Mouse (Mus musculus): ENCODE data around the gene Rasgef1b.

Rasgef1b gene

DNA sequence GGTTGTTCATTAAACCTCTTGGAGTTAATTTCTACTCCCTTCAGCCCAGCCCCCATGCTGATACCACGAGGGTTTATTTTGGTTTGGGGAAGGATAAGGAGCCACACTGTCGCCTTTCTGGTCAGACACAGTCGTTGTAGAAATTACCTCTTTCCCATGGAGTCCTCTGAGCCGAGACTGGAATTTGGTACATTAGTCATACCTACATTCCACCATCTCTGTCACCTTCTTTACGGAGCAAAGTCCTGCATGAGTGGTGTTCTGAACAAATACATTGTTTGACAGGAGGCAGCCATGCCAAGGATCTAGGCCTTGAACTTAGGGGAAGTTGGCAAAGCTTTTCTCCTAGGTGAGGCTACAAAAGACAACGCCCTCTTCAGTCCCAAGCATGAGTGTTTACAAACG is 202.1 kb downstream of the Rasgef1b start:
- DNase-seq, result no peak

DNA sequence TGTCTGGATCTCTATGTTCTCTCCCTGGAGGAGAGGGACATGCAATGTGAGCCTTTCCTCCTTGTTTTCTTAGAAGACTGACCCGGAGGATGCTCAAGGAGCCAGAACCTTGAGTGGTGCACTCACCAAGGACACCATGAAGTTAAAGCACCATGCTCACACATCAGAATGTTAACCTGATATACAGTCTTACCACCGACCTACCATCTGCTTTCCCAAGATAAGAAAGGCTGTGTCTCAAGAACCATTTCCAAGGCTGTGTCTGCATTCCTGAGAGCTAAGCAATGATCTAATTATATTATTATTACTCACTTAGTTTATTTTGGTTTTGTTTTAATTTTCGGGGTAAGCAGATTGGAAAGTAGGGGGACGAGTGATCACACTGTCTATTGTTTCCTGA is 203.2 kb downstream of the Rasgef1b start:
- DNase-seq, result no peak

DNA sequence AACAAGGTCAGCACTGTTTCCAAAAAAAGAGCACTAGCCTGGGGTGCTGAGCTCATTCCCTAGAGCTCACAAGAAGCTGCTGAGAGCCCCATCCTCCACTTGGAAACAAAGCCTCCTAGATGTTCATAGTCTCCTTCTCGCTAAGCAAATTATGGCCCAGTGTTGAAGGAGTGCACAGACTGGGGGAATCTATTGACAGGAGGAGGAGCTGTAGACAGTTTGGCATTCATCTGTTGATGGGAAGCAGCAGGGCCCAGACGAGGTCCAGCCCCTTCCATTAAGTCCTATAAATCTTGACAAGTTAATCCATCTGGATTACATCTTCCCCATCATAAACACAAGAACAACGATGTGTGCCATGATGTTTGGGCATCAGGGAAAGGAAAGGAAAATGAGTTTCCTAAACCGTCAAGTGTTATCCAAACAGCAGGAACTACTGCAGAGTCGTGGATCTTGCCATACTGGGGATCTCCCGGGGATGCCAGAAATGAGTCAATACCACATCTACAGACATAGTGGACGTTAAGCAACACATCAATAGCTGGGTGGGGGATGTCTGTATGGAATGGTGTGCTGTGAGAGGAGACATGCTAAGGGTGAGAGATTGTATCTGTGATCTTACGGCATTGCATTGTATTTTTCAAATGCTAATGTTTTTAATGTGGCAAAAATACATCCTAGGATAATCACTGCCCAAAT is 206.1 kb downstream of the Rasgef1b start:
- no peak for DNase-seq

DNA sequence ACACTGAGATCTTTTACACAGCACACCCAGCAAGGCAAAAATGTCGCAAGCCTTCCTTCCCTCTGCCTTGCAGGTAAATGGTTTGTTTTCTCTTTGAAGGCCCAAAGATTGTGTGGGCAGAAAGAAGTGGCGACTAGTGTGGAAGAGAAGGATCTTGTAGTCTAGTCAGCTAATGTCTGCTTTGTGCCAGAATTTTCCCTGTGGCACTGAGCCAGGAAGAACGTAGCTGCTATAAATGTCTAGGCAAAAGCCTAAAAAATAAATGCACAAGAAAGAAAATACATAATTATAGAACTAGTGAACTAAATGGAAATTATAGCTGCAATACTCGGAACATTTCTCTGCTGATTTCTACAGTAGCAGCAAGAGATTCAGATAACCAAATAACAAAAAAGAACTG is 207.5 kb downstream of the Rasgef1b start:
- peak; percentile 65 for DNase-seq

DNA sequence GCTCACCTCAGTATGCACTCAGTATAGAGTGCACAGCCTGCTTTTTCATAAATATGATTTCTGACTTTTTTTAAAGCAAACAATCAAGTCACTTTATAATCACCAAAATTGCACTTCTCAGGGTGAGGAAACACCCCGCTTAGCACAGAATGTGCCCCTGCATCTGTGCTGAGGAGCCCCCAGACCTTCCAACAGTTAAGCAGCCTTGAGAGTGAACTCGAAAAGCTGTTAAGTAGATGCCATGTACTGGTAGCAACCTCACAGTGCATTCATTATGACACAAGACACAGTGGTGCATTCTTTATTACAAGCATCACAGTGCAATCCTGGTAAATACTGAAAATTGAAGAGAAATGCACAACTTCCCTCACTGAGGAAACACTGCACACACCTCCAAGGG is 209.3 kb downstream of the Rasgef1b start:
- no peak for DNase-seq

DNA sequence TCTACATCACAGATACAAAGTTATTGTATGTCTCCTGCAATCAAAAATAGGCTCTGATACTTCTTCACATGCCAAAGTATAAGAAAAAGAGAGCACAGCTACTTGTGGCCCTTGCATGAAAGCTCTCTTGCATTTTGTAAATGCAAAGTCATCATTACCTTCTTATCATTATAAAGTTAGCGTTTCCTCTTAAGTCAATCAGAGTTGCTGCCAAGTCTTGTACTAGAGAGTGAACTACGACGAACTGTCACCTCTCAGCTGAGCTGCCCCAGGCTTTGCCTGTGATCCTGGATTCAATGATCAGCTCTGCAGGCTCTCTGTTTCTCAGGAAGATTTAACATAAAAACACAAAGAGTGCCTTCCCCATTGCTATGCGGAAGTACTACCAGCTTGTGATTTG is 209.8 kb downstream of the Rasgef1b start:
- no peak for DNase-seq

DNA sequence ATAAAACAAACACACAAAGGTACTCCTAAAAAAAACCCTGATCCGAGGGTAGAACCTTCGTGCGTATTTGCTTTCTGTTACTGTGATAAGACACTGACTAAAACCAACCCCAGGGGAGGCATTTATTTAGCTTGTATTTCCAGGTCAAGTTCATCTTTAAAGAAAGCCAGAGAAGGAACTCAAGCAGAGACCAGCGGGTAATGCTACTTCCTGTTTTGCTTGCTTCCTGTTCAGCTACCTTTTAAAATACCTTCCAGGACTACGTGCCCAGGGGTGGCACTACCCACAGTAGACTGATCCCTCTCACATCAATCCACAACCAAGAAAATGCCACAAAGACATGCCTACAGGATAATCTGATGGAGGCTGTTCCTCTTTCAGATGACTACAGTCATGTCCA is 212.7 kb downstream of the Rasgef1b start:
- DNase-seq, result no peak

DNA sequence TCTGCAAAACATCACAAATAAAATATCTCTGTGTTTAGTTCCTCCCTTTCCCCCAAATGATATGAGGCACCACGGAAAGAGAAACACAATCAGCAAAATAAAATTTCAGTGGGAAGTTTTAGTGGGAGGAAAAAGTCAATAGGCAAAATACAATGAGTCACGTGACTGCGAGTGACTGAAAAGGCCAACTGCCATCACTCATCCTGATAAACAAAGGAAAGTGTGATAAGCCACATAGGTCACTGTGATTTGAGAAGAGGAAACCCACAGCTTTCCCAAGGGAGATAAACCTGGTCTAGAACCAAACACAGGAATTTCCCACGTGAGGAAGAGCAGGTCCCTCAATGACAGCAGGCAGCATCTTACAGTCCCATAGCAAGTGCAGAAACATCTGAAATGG is 213.1 kb downstream of the Rasgef1b start:
- no peak for DNase-seq

DNA sequence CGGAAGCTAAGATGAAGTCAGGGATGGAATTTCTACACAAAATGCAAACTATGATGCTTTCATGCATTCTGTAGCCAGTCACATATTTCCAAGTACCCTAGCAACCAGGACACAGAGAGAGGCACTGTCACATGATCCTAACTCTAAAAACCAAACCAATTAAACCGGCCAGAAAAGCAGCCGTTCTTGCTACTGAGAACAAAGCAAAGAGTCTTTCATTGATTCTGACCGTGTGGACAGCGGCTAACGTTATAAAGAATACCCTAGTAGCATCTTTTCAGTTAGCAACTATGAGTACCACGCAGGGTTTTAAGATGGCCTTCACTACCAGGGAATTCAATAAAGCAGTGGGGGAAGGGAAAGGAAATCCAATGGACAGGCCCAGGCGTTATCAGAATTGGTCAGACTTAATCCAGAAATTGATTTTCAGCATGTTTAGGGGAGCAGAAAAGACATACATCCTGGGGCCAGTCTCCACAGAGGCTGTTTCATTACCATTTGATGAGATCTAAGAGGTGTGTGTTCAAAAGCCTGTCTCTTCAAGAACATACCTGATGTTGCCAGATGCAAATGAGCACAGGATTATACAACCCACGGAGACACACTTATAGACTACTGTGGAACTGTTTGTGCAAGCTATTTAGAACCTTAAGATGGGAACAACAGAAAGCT is 215.5 kb downstream of the Rasgef1b start:
- DNase-seq, result no peak

DNA sequence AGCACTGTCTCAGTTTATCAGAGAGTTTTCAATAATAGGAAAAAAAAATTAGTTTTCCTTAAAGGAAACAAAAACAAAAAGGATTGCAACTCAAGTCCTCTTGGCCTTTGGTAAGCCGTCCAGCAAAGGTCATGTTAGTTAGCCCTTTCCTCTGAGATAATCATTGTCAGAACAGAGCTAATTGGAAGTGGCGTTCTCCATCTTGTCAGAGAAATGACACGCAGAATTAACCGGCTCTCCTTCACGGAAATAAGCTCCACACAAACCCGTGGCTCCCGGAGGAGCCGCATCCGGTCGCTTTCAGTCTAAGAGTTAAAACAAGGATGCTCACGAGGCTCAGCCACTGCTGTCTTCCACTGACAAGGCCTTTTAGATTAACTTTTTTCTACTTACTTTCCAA is 217.8 kb downstream of the Rasgef1b start:
- DNase-seq, result no peak

DNA sequence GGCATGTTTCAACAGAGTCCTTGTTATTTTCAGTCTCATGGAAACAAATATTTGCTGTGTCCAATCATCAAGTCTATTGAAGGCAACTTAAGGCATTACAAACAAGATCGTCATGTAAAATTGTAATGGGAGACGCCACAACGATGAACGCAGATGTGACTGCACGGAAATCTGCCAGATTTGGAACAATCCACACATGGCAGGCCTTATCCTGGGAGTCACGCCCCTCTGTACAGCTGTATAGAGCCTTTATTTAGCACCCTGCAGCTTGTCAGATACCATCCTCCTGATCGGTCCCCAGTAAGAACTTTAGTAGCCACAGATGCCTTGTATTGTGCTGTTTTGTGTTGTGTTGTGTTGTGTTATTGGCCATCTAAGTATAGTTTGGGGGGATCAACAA is 222.8 kb downstream of the Rasgef1b start:
- no peak for DNase-seq

DNA sequence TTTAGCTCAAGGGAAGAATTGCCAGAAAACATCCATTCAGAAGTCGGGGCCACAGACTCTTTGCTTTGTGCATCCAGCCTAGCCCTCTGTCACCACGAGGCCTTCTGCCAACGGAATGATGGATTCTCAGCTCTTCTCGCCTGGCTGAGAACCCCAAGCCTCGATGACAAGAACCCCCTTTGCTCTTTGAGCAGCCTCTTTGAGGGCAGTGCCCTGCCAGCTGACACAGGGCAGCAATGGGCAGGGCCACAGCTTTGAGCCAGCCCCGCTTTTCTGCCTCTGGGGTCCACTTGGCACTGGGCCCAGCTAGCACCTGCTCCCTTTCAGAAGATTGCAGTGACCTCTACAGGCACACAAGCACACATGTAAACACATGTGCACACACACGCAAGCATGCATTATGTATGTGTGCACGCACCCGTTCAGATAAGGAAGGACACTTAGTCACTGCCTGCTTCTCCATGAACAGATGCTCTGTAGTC is 224.5 kb downstream of the Rasgef1b start:
- peak; percentile 38 for DNase-seq

DNA sequence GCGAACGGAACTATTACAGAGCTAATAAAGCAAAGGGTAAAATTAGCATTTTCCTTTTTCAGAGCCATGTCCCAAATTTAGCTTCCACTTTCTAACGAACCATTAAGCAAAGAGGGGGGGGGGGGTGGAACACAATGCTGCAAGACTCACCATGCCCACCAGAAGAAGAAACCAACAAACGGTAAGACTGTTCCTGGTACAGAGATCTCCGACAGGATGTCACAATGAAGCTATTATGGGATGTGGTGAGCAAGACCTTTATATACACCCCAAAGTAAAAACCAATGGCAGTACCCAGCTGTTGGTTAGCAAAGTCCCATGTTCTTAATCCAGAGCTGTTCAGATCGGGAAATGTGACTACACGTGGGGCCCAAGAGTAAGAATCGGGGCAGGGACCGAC is 226.2 kb downstream of the Rasgef1b start:
- DNase-seq, result no peak

DNA sequence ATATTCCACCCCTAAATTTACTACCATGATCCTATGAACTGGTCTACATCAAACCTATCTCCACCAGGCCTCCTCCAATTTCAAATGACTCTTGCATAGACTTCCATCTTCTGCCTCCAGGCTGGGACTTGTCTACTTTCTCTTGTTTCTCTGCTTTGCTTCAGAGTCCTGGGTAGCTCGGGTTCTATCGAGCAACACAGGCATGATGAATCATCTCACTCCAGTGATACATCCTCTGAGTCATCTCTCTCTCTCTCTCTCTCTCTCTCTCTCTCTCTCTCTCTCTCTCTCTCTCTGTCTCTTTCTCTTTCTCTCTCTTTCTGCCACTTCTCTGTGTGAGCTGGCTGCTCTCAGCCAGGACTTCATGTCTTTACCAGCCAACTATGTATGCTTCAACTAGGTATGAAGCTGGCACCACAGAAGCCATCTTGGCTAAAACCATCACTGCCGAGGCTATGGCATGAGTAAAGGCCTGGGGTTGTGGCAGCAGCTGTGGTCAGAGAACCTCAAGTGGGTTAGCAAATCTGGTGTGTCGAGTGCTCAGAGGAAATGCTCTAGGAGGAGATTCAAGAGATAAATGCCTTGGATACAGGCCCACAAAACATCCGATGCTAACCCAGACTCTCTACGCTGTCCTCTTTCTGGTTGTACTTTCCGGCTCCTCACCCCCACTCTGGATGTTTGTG is 229.3 kb downstream of the Rasgef1b start:
- no peak for DNase-seq

DNA sequence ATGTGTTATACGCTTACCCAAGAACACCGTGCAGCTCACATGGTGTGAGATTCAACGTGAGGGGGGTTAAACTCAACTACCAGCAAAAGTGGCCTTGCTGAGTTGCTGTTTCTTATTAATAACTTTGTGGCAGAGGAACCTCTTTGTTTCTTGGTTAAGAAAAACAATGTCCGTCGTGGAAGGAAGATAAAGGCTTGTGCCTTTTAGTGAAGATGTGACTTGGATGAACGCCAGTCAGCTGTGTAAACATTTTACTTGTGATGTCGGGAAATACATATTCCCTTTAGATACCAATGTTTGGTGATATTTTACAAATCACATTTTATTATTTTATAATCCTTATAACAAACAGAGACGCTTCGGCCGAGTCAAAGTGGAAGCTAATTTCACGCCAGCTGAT is 231.0 kb downstream of the Rasgef1b start:
- no peak for DNase-seq

DNA sequence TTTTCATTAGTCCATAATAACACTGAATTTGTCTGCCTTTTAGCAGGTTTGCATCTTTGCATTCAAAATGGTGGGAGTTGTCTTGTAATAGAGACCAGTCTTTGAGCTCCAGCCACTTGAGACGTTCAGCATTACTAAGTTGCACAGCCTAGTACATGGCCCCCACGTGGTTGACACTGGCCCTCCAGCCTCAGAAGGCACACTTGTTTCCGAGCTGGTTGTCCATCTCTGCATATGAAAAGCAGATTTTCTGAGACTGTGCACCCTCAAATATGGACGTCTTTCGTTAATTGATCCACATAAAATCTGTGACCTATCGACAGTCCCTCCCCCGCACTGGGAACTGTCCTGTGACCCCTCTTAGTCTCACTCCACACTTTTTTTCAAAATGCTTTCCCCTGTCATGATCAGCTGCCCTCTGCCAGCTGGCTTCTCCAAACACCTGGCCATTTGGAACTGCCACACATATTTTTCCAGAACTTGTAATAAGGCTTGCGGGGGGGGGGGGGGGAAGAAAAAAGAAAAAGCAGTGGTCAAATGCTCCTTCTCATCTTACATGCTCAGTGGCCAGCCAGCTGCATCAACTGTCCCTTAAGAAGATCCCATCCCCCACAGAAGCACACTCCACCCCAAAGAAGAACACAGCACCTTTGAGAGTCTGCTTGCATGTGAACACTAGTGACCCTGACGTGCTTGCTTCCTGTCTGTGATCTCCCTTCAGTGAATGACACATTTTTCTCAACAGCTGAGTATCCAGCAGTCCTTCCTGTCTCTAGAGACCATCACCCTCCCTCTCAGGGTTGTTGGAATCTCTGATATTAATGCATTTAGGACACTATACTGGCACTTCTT is 231.7 kb downstream of the Rasgef1b start:
- DNase-seq, result no peak

DNA sequence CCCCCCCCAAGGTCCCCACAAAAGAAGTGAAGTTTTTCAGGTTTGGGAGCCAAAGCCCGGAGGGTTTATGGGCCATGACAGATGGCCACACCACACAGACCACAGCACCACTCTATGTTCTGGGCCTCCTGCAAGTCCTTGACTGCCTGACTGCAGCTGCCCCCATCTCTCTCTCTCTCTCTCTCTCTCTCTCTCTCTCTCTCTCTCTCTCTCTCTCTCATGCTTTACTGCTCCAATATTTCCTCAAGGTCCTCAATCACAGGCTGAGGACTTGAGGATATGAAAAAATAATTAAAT is 232.8 kb downstream of the Rasgef1b start:
- no peak for DNase-seq

DNA sequence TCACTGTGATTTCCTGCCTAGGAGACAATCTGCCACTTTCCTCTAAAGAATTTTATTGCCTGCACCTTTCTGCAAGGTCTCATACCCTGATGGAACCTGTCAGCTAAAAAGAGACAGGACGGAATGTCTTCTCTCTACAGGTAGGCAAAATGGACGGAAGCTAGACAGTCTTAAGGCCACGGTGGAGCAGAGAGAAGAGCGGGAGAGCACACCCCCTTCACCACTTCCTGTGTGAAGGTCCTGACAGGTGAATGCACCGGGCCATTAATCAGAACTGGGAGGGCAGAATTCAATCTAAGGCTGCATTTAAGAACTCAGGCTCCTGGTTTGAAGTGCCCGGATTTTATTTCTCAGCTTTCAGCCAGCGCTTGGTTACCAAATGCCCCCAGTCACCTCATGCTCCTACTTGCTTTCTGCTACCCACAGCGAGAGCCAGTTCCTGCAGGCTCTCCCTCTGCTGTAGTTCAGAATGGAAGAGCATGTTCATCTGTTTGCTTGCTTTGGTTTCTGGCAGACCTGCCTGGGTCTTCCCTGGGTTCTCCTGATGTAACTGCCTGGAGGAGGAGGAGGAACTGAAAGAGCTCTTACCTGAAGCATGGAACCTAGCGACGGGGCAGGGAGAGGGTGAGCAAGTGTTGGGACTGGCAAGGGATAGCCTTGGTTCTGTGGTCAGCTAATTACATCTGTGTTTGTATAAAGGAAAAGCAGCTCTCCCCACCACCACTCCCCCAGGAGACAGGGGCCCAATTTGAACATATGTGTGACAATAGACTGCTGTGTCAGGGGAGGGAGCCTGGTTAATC is 233.3 kb downstream of the Rasgef1b start:
- DNase-seq, result no peak

DNA sequence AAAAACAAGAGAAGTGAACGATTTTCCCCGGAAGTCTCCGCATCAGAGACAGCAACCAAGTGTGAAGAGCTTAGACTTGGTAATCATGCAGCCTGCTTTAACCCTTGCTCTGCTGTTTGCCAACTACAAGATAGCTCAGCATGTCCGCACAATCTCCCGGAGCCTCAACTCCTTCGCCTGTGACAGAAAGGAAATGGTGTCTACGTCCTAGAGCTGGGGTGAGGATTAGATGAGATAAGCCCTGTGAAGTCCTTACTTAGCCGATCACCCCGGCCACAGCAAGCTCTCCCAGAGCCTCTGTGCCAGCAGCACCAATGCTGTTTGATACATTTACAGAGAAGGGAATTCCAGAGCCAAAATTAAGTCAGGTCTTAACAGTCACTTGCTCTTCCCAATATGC is 235.0 kb downstream of the Rasgef1b start:
- DNase-seq, result no peak

DNA sequence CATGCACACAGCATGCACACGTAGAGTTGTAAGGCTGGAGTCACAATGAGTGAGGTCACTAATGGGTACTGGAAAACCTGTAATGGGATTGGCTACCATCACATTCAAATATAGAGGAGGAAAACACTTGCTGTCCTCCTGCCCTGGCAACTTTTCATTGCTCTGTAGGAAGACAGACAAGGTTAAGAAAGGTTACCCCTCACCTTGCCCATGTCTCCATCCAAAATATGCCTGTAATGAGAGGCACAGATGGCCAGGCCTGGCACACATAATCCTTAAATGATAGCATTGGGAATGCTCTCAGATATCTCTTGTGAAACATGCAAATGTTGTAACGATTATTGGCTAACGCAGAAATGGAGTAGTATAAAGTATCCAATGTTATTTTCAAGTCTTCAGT is 235.8 kb downstream of the Rasgef1b start:
- DNase-seq, result no peak

DNA sequence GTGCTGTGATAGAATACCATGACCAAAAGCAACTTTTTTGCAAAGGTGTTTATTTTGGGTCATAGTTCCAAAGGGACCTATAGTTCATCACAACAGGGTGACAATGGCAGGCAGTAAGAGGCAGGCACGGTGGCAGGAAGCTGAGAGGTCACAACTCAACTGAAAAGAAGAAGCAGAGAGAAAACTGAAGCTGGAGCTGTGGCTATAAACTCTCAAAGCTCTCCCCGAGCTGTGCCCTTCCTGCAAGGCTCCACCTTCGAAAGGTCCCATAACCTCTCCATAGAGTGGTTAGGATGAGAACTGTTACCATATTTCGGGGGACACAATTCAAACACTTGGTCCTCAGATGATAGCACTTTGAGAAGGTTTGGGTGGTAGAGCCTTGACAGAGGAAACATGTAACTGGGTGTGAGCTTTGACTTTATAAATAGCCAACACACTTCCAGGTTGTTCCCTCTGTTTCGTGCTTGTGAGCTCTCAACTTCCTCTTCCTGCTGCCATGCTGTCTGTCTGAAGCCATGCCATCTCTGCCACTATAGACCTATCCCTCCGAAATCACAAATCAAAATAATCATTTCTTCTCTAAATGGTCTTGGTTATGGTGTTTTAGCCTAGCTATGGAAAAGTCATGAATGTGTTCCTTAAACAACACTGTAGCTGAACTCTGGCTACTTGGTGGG is 240.2 kb downstream of the Rasgef1b start:
- no peak for DNase-seq

Measured in right cerebral cortex, postnatal 25 days (tissue).